8 mouse cellular contexts compared by ENCODE assay signal in the genomic region with DNA sequence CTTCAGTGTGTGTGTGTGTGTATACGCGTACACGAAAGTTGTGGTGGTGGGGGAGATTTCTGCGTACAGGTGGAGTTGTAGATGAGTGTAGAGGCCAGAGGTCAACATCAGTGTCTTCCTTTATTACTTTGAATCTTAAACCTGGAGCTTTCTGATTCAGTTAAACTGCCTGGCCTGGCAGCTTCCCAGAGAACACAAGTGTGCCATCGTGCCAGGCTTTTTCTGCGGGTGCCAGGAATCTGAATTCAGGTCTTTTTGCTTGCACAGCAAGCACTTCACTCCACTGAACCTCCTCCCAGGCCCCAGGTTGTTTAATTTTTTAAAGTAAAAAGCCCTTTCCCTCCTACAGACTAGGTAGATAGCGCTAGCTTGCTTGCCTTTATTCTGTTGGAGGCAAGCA. TPM values are rescaled to one million over a fixed set of nuclear protein-coding genes. Genes with fewer than 3 reads are reported as not detected.
DNase-seq lines count a peak whose midpoint lies in the region; ATAC-seq and TF ChIP-seq lines count a peak whose summit lies in the region.

No protein-coding gene starts in this region.

- peaks cover 15% of the 10 kb centered on the region for H3K36me3 ChIP-seq in embryonic facial prominence, embryonic 13.5 days
- H3K36me3 ChIP-seq in kidney, embryonic 14.5 days (ENCODE audit: control insufficient read depth, insufficient read depth, low read length): no peaks in the 10 kb centered on the region
- no peaks in the 10 kb centered on the region for H3K36me3 ChIP-seq in midbrain, embryonic 15.5 days (replicated peaks)

- peak overlapping the region; percentile 99 for H3K9ac ChIP-seq in embryonic facial prominence, embryonic 13.5 days
- H3K9ac ChIP-seq in kidney, embryonic 14.5 days (ENCODE audit: low read depth, low read length): peak overlapping the region; percentile 99; the same call in 1 of the 2 replicates
- H3K9ac ChIP-seq in midbrain, embryonic 15.5 days: peak overlapping the region; percentile 99

- no peaks in the 10 kb centered on the region for H3K9me3 ChIP-seq in embryonic facial prominence, embryonic 13.5 days
- H3K9me3 ChIP-seq in kidney, embryonic 14.5 days (ENCODE audit: control insufficient read depth, low read length): no peaks in the 10 kb centered on the region
- no peaks in the 10 kb centered on the region for H3K9me3 ChIP-seq in midbrain, embryonic 15.5 days

- H3K4me1 ChIP-seq in embryonic facial prominence, embryonic 13.5 days: peaks cover 29% of the 10 kb centered on the region
- H3K4me1 ChIP-seq in kidney, embryonic 14.5 days (ENCODE audit: control insufficient read depth, insufficient read depth, low read length): peaks cover 12% of the 10 kb centered on the region
- peaks cover 24% of the 10 kb centered on the region for H3K4me1 ChIP-seq in midbrain, embryonic 15.5 days

- no peak for TF ChIP-seq CTCF in layer of hippocampus, adult 2 months (conservative IDR thresholded peaks at IDR 0.05)

- H3K4me2 ChIP-seq in embryonic facial prominence, embryonic 13.5 days: peak overlapping the region; percentile 70
- H3K4me2 ChIP-seq in kidney, embryonic 14.5 days (replicated peaks; ENCODE audit: low read depth, low read length): peak overlapping the region; percentile 55
- H3K4me2 ChIP-seq in midbrain, embryonic 15.5 days: peak overlapping the region; percentile 70

- H3K4me3 ChIP-seq in layer of hippocampus, adult 2 months: peak overlapping the region; percentile 95
- H3K4me3 ChIP-seq in embryonic facial prominence, embryonic 13.5 days: peak overlapping the region; percentile 97
- H3K4me3 ChIP-seq in kidney, embryonic 14.5 days (ENCODE audit: low read length): peak overlapping the region; percentile 79
- peak overlapping the region; percentile 97 for H3K4me3 ChIP-seq in midbrain, embryonic 15.5 days

- 82% methylated on average over 7 of the region's 7 CpGs for WGBS in embryonic facial prominence, embryonic 13.5 days
- 76% methylated on average over 7 of the region's 7 CpGs for WGBS in kidney, embryonic 14.5 days
- WGBS in midbrain, embryonic 15.5 days: 91% methylated on average over 7 of the region's 7 CpGs

- H3K27ac ChIP-seq in layer of hippocampus, adult 2 months: peak overlapping the region; percentile 98
- peak overlapping the region; percentile 98 for H3K27ac ChIP-seq in embryonic facial prominence, embryonic 13.5 days
- peak overlapping the region; percentile 97; the same call in 1 of the 2 replicates for H3K27ac ChIP-seq in kidney, embryonic 14.5 days (ENCODE audit: low read depth, low read length)
- peak overlapping the region; percentile 98; the same call in 1 of the 2 replicates for H3K27ac ChIP-seq in midbrain, embryonic 15.5 days

- no peaks in the 10 kb centered on the region for H3K27me3 ChIP-seq in embryonic facial prominence, embryonic 13.5 days
- no peaks in the 10 kb centered on the region for H3K27me3 ChIP-seq in kidney, embryonic 14.5 days (ENCODE audit: control insufficient read depth, insufficient read depth, low read length)
- H3K27me3 ChIP-seq in midbrain, embryonic 15.5 days (replicated peaks): no peaks in the 10 kb centered on the region

- ATAC-seq in embryonic facial prominence, embryonic 13.5 days (ENCODE audit: insufficient number of reproducible peaks, insufficient read depth, low FRiP score, low TSS enrichment, low read depth): no peak
- no peak for ATAC-seq in kidney, embryonic 14.5 days (ENCODE audit: low FRiP score, low TSS enrichment)
- ATAC-seq in midbrain, embryonic 15.5 days (replicated peaks): no peak

- DNase-seq in layer of hippocampus, adult 2 months (ENCODE audit: low spot score in 2 of 2): no peak
- DNase-seq in layer of hippocampus, postnatal 14 days (ENCODE audit: low spot score in 2 of 2): no peak
- no peak for DNase-seq in urinary bladder, postnatal 4 days (ENCODE audit: low spot score in 2 of 2)
- no peak for DNase-seq in embryo, embryonic 11 days
- no peak for DNase-seq in layer of hippocampus, adult 9-10 months (ENCODE audit: low spot score)

RNA-seq across cellular contexts. Expression of a gene that starts 1.1 kb away (rescaled TPM):
- total RNA-seq in layer of hippocampus, adult 2 months (2021): 10 to 100 TPM; 30.9 to 32.4 TPM
- 10 to 100 TPM; 28.1 to 28.3 TPM for total RNA-seq in layer of hippocampus, postnatal 14 days (2021)
- polyA plus RNA-seq in embryonic facial prominence, embryonic 13.5 days (2015; fragmentation: Nextera tagmentation; extraction: Ambion mirVana): 50.9 and 57.8 TPM in 2 replicates
- 49.4 and 51.7 TPM in 2 replicates for polyA plus RNA-seq in kidney, embryonic 14.5 days (2014; fragmentation: Nextera tagmentation; extraction: Ambion mirVana)
- polyA plus RNA-seq in midbrain, embryonic 15.5 days (2015; fragmentation: Nextera tagmentation; extraction: Ambion mirVana): 38.9 and 42.2 TPM in 2 replicates

RNA-seq across cellular contexts. Expression of a gene that starts 1.3 kb away (rescaled TPM):
- total RNA-seq in layer of hippocampus, adult 2 months (2021): 100 to 1,000 TPM in 1 of 2 experiments, 10 to 100 TPM in 1; 99.5 to 106 TPM
- total RNA-seq in layer of hippocampus, postnatal 14 days (2021): 100 to 1,000 TPM; 106 TPM
- polyA plus RNA-seq in embryonic facial prominence, embryonic 13.5 days (2015; fragmentation: Nextera tagmentation; extraction: Ambion mirVana): 195 and 200 TPM in 2 replicates
- polyA plus RNA-seq in kidney, embryonic 14.5 days (2014; fragmentation: Nextera tagmentation; extraction: Ambion mirVana): 197 and 249 TPM in 2 replicates
- 135 and 137 TPM in 2 replicates for polyA plus RNA-seq in midbrain, embryonic 15.5 days (2015; fragmentation: Nextera tagmentation; extraction: Ambion mirVana)
